Mouse (Mus musculus): ENCODE measurements around the gene Olfr763.
"Not testable (repeated sequence)": the region's sequence is repeated elsewhere in the genome, so short reads cannot be mapped to it uniquely, and the experiment has no call there.

Olfr763 gene

DNA sequence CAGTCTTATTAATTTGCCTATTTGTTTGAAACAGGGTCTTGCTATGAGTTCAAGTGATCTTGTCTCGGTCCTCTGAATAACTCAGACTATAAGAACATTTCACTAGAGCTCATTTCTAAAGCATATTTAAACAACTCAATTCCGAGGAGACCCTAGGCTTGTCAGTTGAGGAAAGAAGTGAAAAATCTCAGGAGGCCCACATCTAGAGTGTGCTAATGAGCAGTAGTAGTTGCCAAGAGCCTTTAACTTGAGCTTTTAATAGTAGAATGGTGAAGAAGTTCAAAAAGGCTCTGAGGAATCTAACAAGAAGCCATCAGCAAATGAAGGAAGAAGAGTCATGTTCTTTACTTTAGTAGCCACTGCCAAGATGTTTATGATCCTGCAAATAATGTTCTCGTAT, 29.2 kb downstream of the Olfr763 start, which contains the start of gene Olfr764-ps1:
TSS of gene Olfr764-ps1 (minus strand) at position 101 of the 400 bp plus-strand sequence.
- no peak for DNase-seq (ENCODE audit: inconsistent age in 2 of 2, low spot score in 1 of 2)

GRCm38 (mm10) chr10:129049898-129050297, 39.3 kb downstream of the Olfr763 start, which contains the start of gene Olfr765:
Gene Olfr765, minus strand, starts transcription at chr10:129049998.
- not testable (repeated sequence) for DNase-seq (ENCODE audit: inconsistent age in 2 of 2, low spot score in 1 of 2)

Measured in adrenal gland, adult (tissue).